Mouse (Mus musculus) MEL (cell line): Measurements from ENCODE around the gene Diexf. TPM values are rescaled to one million over a fixed set of nuclear protein-coding genes. Genes with fewer than 3 reads are reported as not detected.
A peak's percentile ranks its signal among the peaks of the same experiment; 100 is the strongest.

Source experiments
- DNase-seq: peaks from one replicate; pipeline ENCODE4 v3.0.0; 2011; ENCODE audit warnings: low read depth, low spot score
- H3K27ac ChIP-seq: 2 replicates; pipeline ENCODE4 v1.5.1; 2012; ENCODE audit warnings: low read depth, mild to moderate bottlenecking, control low read depth, low read length, moderate library complexity; ENCODE audit not compliant: control insufficient read depth
- H3K27me3 ChIP-seq, 2 experiments: fragments of 150-350 bp in 1 of 2; sonication (generic) in 1 of 2; 2 replicates each; pipeline ENCODE4 v1.6.1; 2012; ENCODE audit warnings: low read length in 2 of 2, mild to moderate bottlenecking in 2 of 2, improper control_type of control experiment in 1 of 2, moderate library complexity in 1 of 2; ENCODE audit not compliant: insufficient read depth in 2 of 2, control insufficient read depth in 1 of 2
- H3K36me3 ChIP-seq, 2 experiments: 2 replicates each; pipeline ENCODE4 v1.6.1; 2012 to 2014; ENCODE audit warnings: low read length in 2 of 2, improper control_type of control experiment in 1 of 2, inconsistent platforms in 1 of 2, mild to moderate bottlenecking in 1 of 2; ENCODE audit not compliant: insufficient read depth in 2 of 2, control insufficient read depth in 1 of 2
- H3K4me1 ChIP-seq, 2 experiments: fragments of 150-350 bp in 1 of 2; sonication (generic) in 1 of 2; 2 replicates each; pipeline ENCODE4 v1.6.1; 2012; ENCODE audit warnings: low read length in 2 of 2, improper control_type of control experiment in 1 of 2, mild to moderate bottlenecking in 1 of 2; ENCODE audit not compliant: insufficient read depth in 2 of 2, control insufficient read depth in 1 of 2
- H3K4me3 ChIP-seq, 2 experiments: fragments of 150-350 bp in 1 of 2; sonication (generic) in 1 of 2; 2 replicates each; pipeline ENCODE4 v1.5.1; 2012; ENCODE audit warnings: low read depth in 2 of 2, low read length in 2 of 2, mild to moderate bottlenecking in 2 of 2, moderate library complexity in 2 of 2, control low read depth in 1 of 2, improper control_type of control experiment in 1 of 2; ENCODE audit not compliant: control insufficient read depth in 1 of 2, insufficient read depth in 1 of 2
- H3K79me2 ChIP-seq: 2 replicates; pipeline ENCODE4 v1.6.1; 2012; ENCODE audit warnings: mild to moderate bottlenecking, low read length, moderate library complexity; ENCODE audit not compliant: control insufficient read depth, poor library complexity, insufficient read depth
- H3K9ac ChIP-seq: 2 replicates; pipeline ENCODE4 v1.6.1; 2012; ENCODE audit warnings: low read depth, mild to moderate bottlenecking, control low read depth, low read length, moderate library complexity; ENCODE audit not compliant: control insufficient read depth, poor library complexity, severe bottlenecking
- H3K9me3 ChIP-seq: fragments of 150-350 bp; sonication (generic); replicated peaks from 2 replicates; pipeline ENCODE4 v1.6.1; 2012; ENCODE audit warnings: mild to moderate bottlenecking, low read length, improper control_type of control experiment, moderate library complexity; ENCODE audit not compliant: insufficient read depth
- ELF1 ChIP-seq: IDR thresholded peaks from 2 replicates; pipeline ENCODE4 v1.6.1; 2014; ENCODE audit warnings: low read depth, mild to moderate bottlenecking, inconsistent platforms, low read length, improper control_type of control experiment, moderate library complexity
- ETS1 ChIP-seq: IDR thresholded peaks from 2 replicates; pipeline ENCODE4 v1.6.1; 2012; ENCODE audit warnings: low read depth, mild to moderate bottlenecking, inconsistent platforms, low read length, improper control_type of control experiment, moderate library complexity
- GABPA ChIP-seq: IDR thresholded peaks from 2 replicates; pipeline ENCODE4 v1.6.1; 2012; ENCODE audit warnings: low read depth, mild to moderate bottlenecking, inconsistent platforms, low read length, improper control_type of control experiment, moderate library complexity
- GATA1 ChIP-seq: IDR thresholded peaks from 2 replicates; pipeline ENCODE4 v1.6.1; 2011; ENCODE audit warnings: low read depth, low read length, improper control_type of control experiment
- HCFC1 ChIP-seq: IDR thresholded peaks from 2 replicates; pipeline ENCODE4 v1.6.1; 2012; ENCODE audit warnings: low read depth, mild to moderate bottlenecking, inconsistent platforms, low read length, improper control_type of control experiment, moderate library complexity
- JUND ChIP-seq: IDR thresholded peaks from 2 replicates; pipeline ENCODE4 v1.6.1; 2011; ENCODE audit warnings: low read depth, mild to moderate bottlenecking, improper control_type of control experiment, low read length
- KAT2A ChIP-seq: conservative IDR thresholded peaks from 2 replicates; pipeline ENCODE4 v1.6.1; 2012; ENCODE audit warnings: low read depth, low read length, improper control_type of control experiment, inconsistent platforms
- MAX ChIP-seq: IDR thresholded peaks from 2 replicates; pipeline ENCODE4 v1.6.1; 2011; ENCODE audit warnings: low read length, improper control_type of control experiment
- MAZ ChIP-seq: IDR thresholded peaks from 2 replicates; pipeline ENCODE4 v1.6.1; 2012; ENCODE audit warnings: low read depth, mild to moderate bottlenecking, inconsistent platforms, low read length, improper control_type of control experiment
- MXI1 ChIP-seq: IDR thresholded peaks from 2 replicates; pipeline ENCODE4 v1.6.1; 2011; ENCODE audit warnings: mild to moderate bottlenecking, low read depth, low read length, improper control_type of control experiment
- MYC ChIP-seq: IDR thresholded peaks from 2 replicates; pipeline ENCODE4 v1.6.1; 2011; ENCODE audit warnings: low read depth, mild to moderate bottlenecking, low read length, improper control_type of control experiment, moderate library complexity
- NRF1 ChIP-seq: IDR thresholded peaks from 2 replicates; pipeline ENCODE4 v1.6.1; 2014; ENCODE audit warnings: low read depth, mild to moderate bottlenecking, inconsistent platforms, low read length, improper control_type of control experiment, moderate library complexity; ENCODE audit not compliant: poor library complexity, insufficient read depth, severe bottlenecking
- POLR2A ChIP-seq, 2 experiments: IDR thresholded peaks; 2 replicates each; pipeline ENCODE4 v1.6.1; 2011 to 2012; ENCODE audit warnings: low read length in 2 of 2, mild to moderate bottlenecking in 2 of 2, control low read depth in 1 of 2, improper control_type of control experiment in 1 of 2, low read depth in 1 of 2, moderate library complexity in 1 of 2; ENCODE audit not compliant: control insufficient read depth in 1 of 2, insufficient read depth in 1 of 2, poor library complexity in 1 of 2
- POLR2AphosphoS2 ChIP-seq: IDR thresholded peaks from 2 replicates; pipeline ENCODE4 v1.6.1; 2011; ENCODE audit warnings: low read length, improper control_type of control experiment
- RCOR1 ChIP-seq: IDR thresholded peaks from 2 replicates; pipeline ENCODE4 v1.6.1; 2012; ENCODE audit warnings: low read depth, mild to moderate bottlenecking, inconsistent platforms, low read length, improper control_type of control experiment
- SMC3 ChIP-seq: IDR thresholded peaks from 2 replicates; pipeline ENCODE4 v1.6.1; 2011; ENCODE audit warnings: low read depth, low read length, improper control_type of control experiment
- TCF12 ChIP-seq: IDR thresholded peaks from 2 replicates; pipeline ENCODE4 v1.6.1; 2014; ENCODE audit warnings: low read depth, mild to moderate bottlenecking, inconsistent platforms, low read length, improper control_type of control experiment, moderate library complexity
- USF1 ChIP-seq: IDR thresholded peaks from 2 replicates; pipeline ENCODE4 v1.6.1; 2014; ENCODE audit warnings: low read depth, mild to moderate bottlenecking, inconsistent platforms, low read length, improper control_type of control experiment, moderate library complexity
- USF2 ChIP-seq, 2 experiments: IDR thresholded peaks; 2 replicates each; pipeline ENCODE4 v1.6.1; 2011 to 2012; ENCODE audit warnings: improper control_type of control experiment in 2 of 2, low read length in 2 of 2, borderline replicate concordance in 1 of 2, inconsistent platforms in 1 of 2, low read depth in 1 of 2, mild to moderate bottlenecking in 1 of 2; ENCODE audit not compliant: insufficient read depth in 1 of 2
- ZNF384 ChIP-seq: IDR thresholded peaks from 2 replicates; pipeline ENCODE4 v1.6.1; 2012; ENCODE audit warnings: low read depth, mild to moderate bottlenecking, inconsistent platforms, low read length, improper control_type of control experiment
- polyA plus RNA-seq, 2 experiments: library from polyadenylated mRNA; stranded (reverse) in 1 of 2; unstranded in 1 of 2; fragments of >175 nt in 1 of 2; fragments of >200 nt in 1 of 2; gene quantifications; 2 replicates each; pipeline versions ENCODE4 v1.2.1 to v1.2.4; 2012; ENCODE audit warnings: low replicate concordance in 2 of 2, low read depth in 1 of 2; ENCODE audit not compliant: insufficient read length in 2 of 2, insufficient read depth in 1 of 2, missing spikeins in 1 of 2
- total RNA-seq: library from RNA; depleted of rRNA; stranded (reverse); fragments of 300-350 nt; gene quantifications from 2 replicates; pipeline ENCODE4 v1.2.3, GENCODE M21; 2012

Diexf gene
- total and polyA plus RNA-seq, 3 experiments: 20.6 to 45.4 TPM; not detected in 1

- no peak overlapping the region for H3K27ac ChIP-seq
- peaks cover 2 to 16% of the 10 kb centered on the region in 2 experiments; a peak in 3 of 4 replicates for H3K4me1 ChIP-seq
- DNase-seq: no peak
- TF ChIP-seq USF2 (IDR thresholded peaks at IDR 0.05; ENCODE audit: borderline replicate concordance in 1 of 2, insufficient read depth in 1 of 2, low read depth in 1 of 2, low read length in 2 of 2) (no peak), MYC (no peak), USF1 (no peak), ELF1 (no peak), KAT2A (no peak), MAZ (no peak), GABPA (no peak), ZNF384 (no peak), RCOR1 (no peak), TCF12 (no peak), ETS1 (no peak), POLR2AphosphoS2 (no peak), NRF1 (no peak), MXI1 (no peak), GATA1 (no peak), MAX (no peak), HCFC1 (no peak), SMC3 (no peak)
- no peaks in the 10 kb centered on the region for H3K9me3 ChIP-seq
- H3K36me3 ChIP-seq: peaks cover 2 to 21% of the 10 kb centered on the region in 2 experiments
- H3K79me2 ChIP-seq: peaks cover 25% of the 10 kb centered on the region
- H3K4me3 ChIP-seq: no peak overlapping the region
- no peak overlapping the region; the same call in 1 of the 2 replicates for H3K9ac ChIP-seq
- no peaks in the 10 kb centered on the region for H3K27me3 ChIP-seq
Observed at GRCm38 (mm10) chr1:193131311-193131948, 1.4 kb upstream of the Diexf start.

DNA sequence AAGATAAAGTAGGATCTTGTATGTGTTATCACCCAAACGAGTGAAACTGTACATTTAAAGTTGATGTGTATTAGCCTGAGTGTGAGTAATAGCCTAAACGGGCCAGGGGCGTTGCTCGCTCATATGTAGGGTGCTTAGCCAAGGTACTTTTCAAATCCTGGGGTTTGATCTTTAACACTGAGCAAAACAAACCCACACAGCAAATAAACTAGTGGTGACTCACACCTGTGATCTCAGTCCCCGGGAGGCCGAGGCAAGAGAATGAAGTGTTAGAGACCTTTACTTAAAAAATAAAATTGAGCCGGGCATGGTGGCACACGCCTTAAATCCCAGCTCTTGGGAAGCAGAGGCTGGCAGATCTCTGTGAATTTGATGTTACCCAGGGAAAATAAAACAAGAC, 767 bp upstream of the Diexf start:
- H3K27ac ChIP-seq: peak overlapping the region; percentile 64
- H3K4me3 ChIP-seq: peak overlapping the region; percentile 56 to 58
- H3K36me3 ChIP-seq: peaks cover 3 to 22% of the 10 kb centered on the region in 2 experiments
- peak overlapping the region; percentile 68 for H3K9ac ChIP-seq
- TF ChIP-seq POLR2A (IDR thresholded peaks at IDR 0.05; ENCODE audit: control insufficient read depth in 1 of 2, insufficient read depth in 1 of 2, low read depth in 1 of 2, low read length in 2 of 2, poor library complexity in 1 of 2) (no peak), GABPA (no peak), HCFC1 (0 out of 2 replicates have a peak, but pooled peaks have one; percentile 10), JUND (no peak)
- H3K9me3 ChIP-seq: no peaks in the 10 kb centered on the region
- no peak for DNase-seq
- no peaks in the 10 kb centered on the region for H3K27me3 ChIP-seq
- peaks cover 2 to 16% of the 10 kb centered on the region in 2 experiments; a peak in 3 of 4 replicates for H3K4me1 ChIP-seq
- peaks cover 26% of the 10 kb centered on the region for H3K79me2 ChIP-seq
